Mouse (Mus musculus) left cerebral cortex, postnatal 36 days (tissue): ENCODE data around the gene Insc. TPM values are rescaled to one million over a fixed set of nuclear protein-coding genes. Genes with fewer than 3 reads are reported as not detected.
"Not testable (repeated sequence)": the region's sequence is repeated elsewhere in the genome, so short reads cannot be mapped to it uniquely, and the experiment has no call there.

Experiments
- DNase-seq, 2 experiments: peaks; one replicate each; pipeline ENCODE4 v3.0.0; 2021 to 2022; ENCODE audit warnings: low spot score in 2 of 2, mixed read lengths in 1 of 2
- intact Hi-C: fragments of 180-260 bp; cut with DNase I; formaldehyde crosslinking; loops from one replicate; pipeline ENCODE4 v1.15.1; 2025
- total RNA-seq, 2 experiments: library from RNA; stranded (reverse); gene quantifications; 2 replicates each; pipeline ENCODE4 v1.2.3; 2021

The Insc gene
- total RNA-seq: 1 to 10 TPM; 2.6 to 3.2 TPM

DNA sequence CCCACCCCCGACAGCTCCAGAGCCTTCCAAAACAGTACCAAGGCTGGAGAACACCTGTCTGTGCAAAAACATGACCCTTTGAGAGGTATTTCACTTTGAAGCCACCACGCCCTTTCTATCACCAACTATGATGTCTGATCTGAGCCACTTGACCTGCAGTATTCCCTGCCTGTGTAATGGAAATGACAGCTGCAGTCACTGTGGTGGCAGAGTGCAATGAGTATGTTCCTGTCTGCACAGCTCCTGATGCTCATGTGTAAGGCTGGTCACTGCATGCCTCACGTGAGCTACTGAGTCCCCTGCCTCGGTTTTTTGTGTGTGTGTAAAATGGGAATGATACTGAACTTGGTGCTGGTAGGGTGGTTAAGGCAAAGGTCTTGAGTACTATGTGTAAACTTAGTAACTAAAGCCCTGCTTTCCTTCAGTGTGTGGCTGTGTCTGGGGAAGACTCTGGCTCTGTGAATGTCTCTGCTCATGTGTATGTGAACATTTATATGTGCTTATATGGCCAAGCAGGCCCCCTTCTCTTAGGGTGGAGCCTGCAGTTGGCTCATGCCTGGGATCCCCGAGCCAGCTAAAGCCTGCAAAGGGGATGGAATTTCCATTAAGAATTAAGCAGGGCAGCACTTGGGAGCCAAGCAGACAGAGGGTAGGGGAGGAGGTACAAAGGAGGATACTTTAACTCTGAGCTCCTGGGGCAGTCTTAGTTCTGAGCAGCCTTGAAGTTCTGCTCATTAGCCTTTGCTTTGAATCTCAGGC lies at the start of gene Insc:
Gene Insc, plus strand, starts transcription at position 673 of the 759 bp plus-strand sequence.
- no peak for DNase-seq
- intact Hi-C loops: no loop called here

- DNase-seq: no peak
- intact Hi-C loops: no loop called here
These were observed 42.6 kb upstream of the Insc start for GRCm38 (mm10) chr7:114700871-114701270.

DNA sequence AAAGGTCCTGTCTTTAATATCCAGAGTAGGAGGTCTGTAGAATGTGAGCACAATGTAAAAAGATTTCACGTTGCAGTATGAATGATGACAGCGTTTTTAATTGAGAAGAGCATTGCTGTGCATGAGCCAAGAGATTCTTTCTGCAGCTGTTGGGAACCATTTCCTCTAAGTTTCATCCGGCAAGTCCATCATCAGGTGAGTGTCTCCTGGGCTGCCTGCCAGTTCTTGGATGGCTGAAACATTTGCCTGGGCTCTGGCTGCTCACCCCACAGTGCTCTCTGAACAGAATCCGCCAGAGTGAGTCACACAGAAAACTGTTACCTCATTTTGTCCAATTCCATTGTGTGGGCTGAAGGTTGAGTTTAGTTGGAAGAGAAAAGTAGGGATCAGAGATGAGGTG lies 36.8 kb upstream of the Insc start:
- intact Hi-C loops: no loop called here

DNA sequence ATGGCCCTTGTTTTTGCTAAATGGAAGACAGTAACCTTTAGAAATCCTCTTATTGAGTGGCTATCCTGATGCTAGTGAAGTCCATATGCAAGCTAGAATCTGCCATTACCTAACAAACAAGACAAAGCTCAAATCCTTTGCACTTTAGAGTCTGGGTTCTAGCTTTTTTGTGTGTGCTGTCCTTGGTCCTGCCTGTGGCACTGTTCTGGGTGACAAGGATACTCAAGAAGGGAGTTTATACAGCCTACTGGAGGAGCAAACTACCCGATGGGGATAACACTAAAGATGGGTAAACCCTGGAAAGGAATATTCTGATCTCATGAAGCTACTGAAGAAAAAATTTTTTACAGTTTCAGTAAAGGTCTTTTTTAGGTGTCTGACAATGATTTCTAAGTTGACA lies 36.1 kb upstream of the Insc start:
- intact Hi-C loops: no loop called here
- no peak for DNase-seq

More for the DNA sequence above, 36.8 kb upstream of the Insc start:
- DNase-seq: no peak

DNA sequence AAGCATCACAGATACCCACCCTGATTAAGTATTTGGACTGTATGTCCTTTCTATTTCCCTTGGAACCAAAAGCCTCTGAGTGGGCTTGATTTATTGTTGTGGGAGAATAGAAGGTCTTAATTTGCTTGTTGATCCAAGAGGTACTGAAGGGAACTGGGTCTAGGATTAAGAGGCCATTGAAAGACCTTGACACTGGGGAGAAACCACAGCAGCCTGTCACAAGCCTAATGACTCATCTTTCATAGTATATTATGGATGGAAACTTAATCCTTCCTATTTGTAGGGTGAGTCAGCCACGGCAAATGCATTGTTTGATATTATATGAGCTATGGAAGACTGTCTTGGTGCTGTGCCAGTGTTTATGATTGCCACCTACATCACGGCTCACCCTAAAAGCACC lies 33.1 kb upstream of the Insc start:
- intact Hi-C loops: no loop called here
- no peak for DNase-seq

- intact Hi-C loops: no loop called here
- DNase-seq: no peak
These were observed 31.0 kb upstream of the Insc start for GRCm38 (mm10) chr7:114712523-114712922.

- intact Hi-C loops: no loop called here
- no peak for DNase-seq
These were observed 25.2 kb upstream of the Insc start, which contains the start of gene Calcb for GRCm38 (mm10) chr7:114718300-114718699. Calcb (plus strand) TSS chr7:114718643.

- DNase-seq: no peak
- intact Hi-C loops: no loop called here
These were observed 23.9 kb upstream of the Insc start for GRCm38 (mm10) chr7:114719381-114720131.

DNA sequence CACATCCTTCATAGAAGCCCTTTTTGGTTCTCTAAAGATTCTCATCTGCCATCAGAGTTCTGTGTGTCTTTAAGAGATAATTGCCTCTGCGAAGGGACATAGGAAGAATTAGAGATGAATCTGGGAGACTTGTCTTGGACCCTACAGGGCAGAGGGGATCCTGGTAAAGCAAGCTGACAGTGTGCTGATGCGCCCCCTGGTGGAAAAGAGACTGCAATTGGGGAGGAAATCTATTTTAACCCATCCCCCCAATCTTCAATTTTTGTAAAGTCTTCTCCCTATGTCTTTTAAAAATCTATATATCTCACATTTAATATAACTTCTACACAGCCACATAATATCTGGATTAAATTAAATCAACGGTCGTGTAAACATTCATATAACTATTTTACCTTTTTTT lies 13.8 kb upstream of the Insc start:
- intact Hi-C loops: loop anchor here (5.0 kb wide), 2 partner anchors 88 to 147 kb away; no protein-coding TSS in a partner anchor
- DNase-seq: not testable (repeated sequence)

DNA sequence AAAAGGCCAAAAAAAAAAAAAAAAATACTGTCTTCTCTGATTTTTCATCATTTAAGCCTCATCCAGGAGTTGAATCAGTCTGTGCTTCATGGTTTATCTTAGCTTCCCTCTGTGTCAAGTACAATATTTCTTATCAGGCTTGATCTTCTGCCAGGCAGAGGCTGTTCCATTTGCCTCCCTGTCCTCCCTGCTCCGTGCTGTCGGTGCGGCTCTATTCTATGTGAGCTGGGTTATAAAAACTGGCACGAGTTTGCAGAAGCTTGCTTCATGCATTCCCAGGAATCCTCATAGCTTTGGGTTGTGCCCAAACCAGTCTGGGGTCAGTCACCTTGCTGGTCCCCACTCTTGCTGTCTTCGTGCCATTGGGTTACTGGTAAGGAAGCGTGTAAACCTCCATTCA lies 12.3 kb upstream of the Insc start:
- intact Hi-C loops: loop anchor here (5.0 kb wide), 2 partner anchors 86 to 149 kb away; no protein-coding TSS in a partner anchor
- DNase-seq: no peak

GRCm38 (mm10) chr7:114731700-114732099 lies 11.8 kb upstream of the Insc start:
- intact Hi-C loops: loop anchor here (5.0 kb wide), 2 partner anchors 86 to 149 kb away; no protein-coding TSS in a partner anchor
- not testable (repeated sequence) for DNase-seq

- no peak for DNase-seq
- intact Hi-C loops: no loop called here
These were observed 7.2 kb upstream of the Insc start for GRCm38 (mm10) chr7:114736256-114736655.

DNA sequence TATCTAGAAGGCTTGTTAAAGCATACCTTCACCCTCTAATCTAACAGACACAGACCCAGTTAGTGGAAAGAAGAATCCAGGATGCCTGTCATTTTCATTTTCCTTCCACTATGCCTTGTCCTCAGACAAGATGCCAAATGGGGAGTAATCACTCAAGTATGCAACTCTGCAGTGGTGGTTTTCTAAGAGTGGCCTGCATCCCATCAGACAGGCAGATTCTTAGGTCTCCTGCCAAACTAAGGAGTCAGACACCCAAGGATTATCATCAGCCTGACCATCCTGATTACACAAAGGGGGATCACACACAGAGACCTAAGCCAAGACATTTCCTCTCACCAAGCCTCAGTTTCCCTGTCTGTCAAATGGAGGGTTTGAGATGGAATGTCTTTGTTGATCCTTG lies 5.3 kb upstream of the Insc start:
- DNase-seq: no peak
- intact Hi-C loops: no loop called here

- DNase-seq: no peak
- intact Hi-C loops: no loop called here
These were observed 2.9 kb upstream of the Insc start for GRCm38 (mm10) chr7:114740360-114741165.

GRCm38 (mm10) chr7:114744639-114745245 lies 1.2 kb downstream of the Insc start:
- no peak for DNase-seq
- intact Hi-C loops: no loop called here

GRCm38 (mm10) chr7:114745481-114746271 lies 2.2 kb downstream of the Insc start:
- DNase-seq: no peak
- intact Hi-C loops: no loop called here

- no peak for DNase-seq
- intact Hi-C loops: no loop called here
These were observed 4.1 kb downstream of the Insc start for GRCm38 (mm10) chr7:114747596-114747995.

- intact Hi-C loops: no loop called here
- no peak for DNase-seq
These were observed 4.7 kb downstream of the Insc start for GRCm38 (mm10) chr7:114748239-114748638.

- DNase-seq: no peak
- intact Hi-C loops: no loop called here
These were observed 10.0 kb downstream of the Insc start for GRCm38 (mm10) chr7:114753471-114753870.
